ENCODE assay signal across 8 mouse cellular contexts in the genomic region with DNA sequence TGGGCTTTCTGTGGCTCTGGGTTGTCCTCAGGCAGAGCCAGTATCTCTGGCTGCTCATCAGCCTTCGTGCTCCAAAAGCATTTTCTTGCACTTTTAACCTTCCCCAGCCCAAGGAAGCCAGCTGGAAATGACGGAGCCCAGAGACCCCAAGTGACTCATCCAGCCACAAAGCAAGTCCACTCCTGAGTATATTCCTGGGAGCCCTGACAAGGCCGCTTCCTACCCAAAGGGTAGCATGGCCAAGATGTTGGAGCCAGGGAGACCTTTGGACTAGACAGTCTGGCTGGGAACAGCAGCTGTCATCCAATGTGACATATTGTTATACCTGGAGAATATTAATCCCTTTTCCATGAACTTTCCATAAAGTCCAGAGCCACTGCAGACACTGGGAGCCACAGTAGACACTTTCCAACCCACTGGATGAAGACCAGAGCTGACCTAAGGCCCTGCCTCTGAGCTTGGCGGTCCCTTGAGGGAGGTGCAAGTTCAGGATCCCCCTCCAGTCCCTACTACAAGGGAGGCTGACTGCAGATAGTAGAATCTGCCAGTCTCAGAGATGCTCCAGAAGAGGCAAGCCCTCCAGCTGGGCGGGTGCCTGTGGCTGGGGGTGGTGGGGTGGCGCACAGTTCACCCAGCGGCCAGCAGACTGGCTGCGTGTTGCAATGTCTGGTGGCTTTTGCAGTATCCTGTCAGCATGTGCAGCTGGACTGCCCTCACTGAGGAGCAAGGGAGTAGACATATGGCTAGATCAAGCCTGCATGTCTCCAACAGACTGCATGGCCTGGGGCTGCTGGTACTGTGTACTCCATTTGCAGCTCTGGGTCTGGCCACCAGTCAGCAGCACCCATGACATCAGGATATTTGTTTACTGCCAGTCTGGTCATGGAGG. TPM values are rescaled to one million over a fixed set of nuclear protein-coding genes. Genes with fewer than 3 reads are reported as not detected.
A peak's percentile ranks its signal among the peaks of the same experiment; 100 is the strongest.
DNase-seq lines count a peak whose midpoint lies in the region; ATAC-seq lines count a peak whose summit lies in the region.

No protein-coding gene starts in this region.

- 91% methylated on average over 8 of the region's 8 CpGs for WGBS in midbrain, embryonic 13.5 days
- 88% methylated on average over 8 of the region's 8 CpGs for WGBS in midbrain, embryonic 10.5 days
- WGBS in embryonic facial prominence, embryonic 13.5 days, result 73% methylated on average over 8 of the region's 8 CpGs
- 88% methylated on average over 8 of the region's 8 CpGs for WGBS in hindbrain, embryonic 11.5 days
- WGBS in liver, embryonic 11.5 days, result 48% methylated on average over 8 of the region's 8 CpGs
- 81% methylated on average over 8 of the region's 8 CpGs for WGBS in neural tube, embryonic 15.5 days

- peak; percentile 34; the same call in 1 of the 2 replicates for ATAC-seq in midbrain, embryonic 13.5 days
- peak; percentile 34; the same call in 1 of the 2 replicates for ATAC-seq in embryonic facial prominence, embryonic 13.5 days (ENCODE audit: insufficient number of reproducible peaks, insufficient read depth, low FRiP score, low TSS enrichment, low read depth)
- peak; percentile 52 for ATAC-seq in hindbrain, embryonic 11.5 days (ENCODE audit: low FRiP score)
- peak; percentile 54 for ATAC-seq in liver, embryonic 11.5 days (replicated peaks; ENCODE audit: low FRiP score)
- ATAC-seq in neural tube, embryonic 15.5 days (ENCODE audit: low FRiP score), result peak; percentile 32; the same call in 1 of the 2 replicates

- no peak overlapping the region for H3K9ac ChIP-seq in midbrain, embryonic 13.5 days (replicated peaks)
- no peak overlapping the region for H3K9ac ChIP-seq in embryonic facial prominence, embryonic 13.5 days
- H3K9ac ChIP-seq in hindbrain, embryonic 11.5 days (ENCODE audit: low read depth, low read length), result no peak overlapping the region
- no peak overlapping the region for H3K9ac ChIP-seq in liver, embryonic 11.5 days (ENCODE audit: low read depth, low read length)
- H3K9ac ChIP-seq in neural tube, embryonic 15.5 days (replicated peaks), result no peak overlapping the region

- no peaks in the 10 kb centered on the region for H3K36me3 ChIP-seq in midbrain, embryonic 13.5 days
- H3K36me3 ChIP-seq in midbrain, embryonic 10.5 days, result no peaks in the 10 kb centered on the region
- H3K36me3 ChIP-seq in embryonic facial prominence, embryonic 13.5 days, result 0 out of 2 replicates have a peak, but pooled peaks cover 3% of the 10 kb centered on the region
- H3K36me3 ChIP-seq in hindbrain, embryonic 11.5 days (ENCODE audit: control insufficient read depth, insufficient read depth, low read length), result no peaks in the 10 kb centered on the region
- no peaks in the 10 kb centered on the region for H3K36me3 ChIP-seq in liver, embryonic 11.5 days (ENCODE audit: control insufficient read depth, insufficient read depth, low read length)
- H3K36me3 ChIP-seq in neural tube, embryonic 15.5 days, result peaks cover 2% of the 10 kb centered on the region; the same call in 1 of the 2 replicates

- no peak overlapping the region for H3K4me3 ChIP-seq in midbrain, embryonic 13.5 days (replicated peaks)
- no peak overlapping the region for H3K4me3 ChIP-seq in midbrain, embryonic 10.5 days
- no peak overlapping the region for H3K4me3 ChIP-seq in embryonic facial prominence, embryonic 13.5 days
- no peak overlapping the region for H3K4me3 ChIP-seq in hindbrain, embryonic 11.5 days (ENCODE audit: low read depth, low read length)
- no peak overlapping the region for H3K4me3 ChIP-seq in liver, embryonic 11.5 days (ENCODE audit: low read depth, low read length)
- no peak overlapping the region for H3K4me3 ChIP-seq in neural tube, embryonic 15.5 days (replicated peaks)

- no peak overlapping the region for H3K27ac ChIP-seq in midbrain, embryonic 13.5 days
- no peak overlapping the region for H3K27ac ChIP-seq in midbrain, embryonic 10.5 days (replicated peaks)
- no peak overlapping the region for H3K27ac ChIP-seq in embryonic facial prominence, embryonic 13.5 days
- H3K27ac ChIP-seq in hindbrain, embryonic 11.5 days (ENCODE audit: low read depth, low read length), result no peak overlapping the region
- peak overlapping the region; percentile 6; the same call in 1 of the 2 replicates for H3K27ac ChIP-seq in liver, embryonic 11.5 days (ENCODE audit: low read depth, low read length)
- H3K27ac ChIP-seq in neural tube, embryonic 15.5 days (replicated peaks), result no peak overlapping the region

- H3K9me3 ChIP-seq in midbrain, embryonic 13.5 days, result no peaks in the 10 kb centered on the region
- H3K9me3 ChIP-seq in midbrain, embryonic 10.5 days (replicated peaks), result no peaks in the 10 kb centered on the region
- no peaks in the 10 kb centered on the region for H3K9me3 ChIP-seq in embryonic facial prominence, embryonic 13.5 days
- no peaks in the 10 kb centered on the region for H3K9me3 ChIP-seq in hindbrain, embryonic 11.5 days (ENCODE audit: control insufficient read depth, low read length)
- H3K9me3 ChIP-seq in liver, embryonic 11.5 days (ENCODE audit: control insufficient read depth, low read length), result no peaks in the 10 kb centered on the region
- no peaks in the 10 kb centered on the region for H3K9me3 ChIP-seq in neural tube, embryonic 15.5 days (replicated peaks)

- DNase-seq in midbrain, embryonic 10.5 days (ENCODE audit: low spot score), result no peak
- no peak for DNase-seq in hindbrain, embryonic 11.5 days (ENCODE audit: low spot score)
- DNase-seq in liver, embryonic 11.5 days (ENCODE audit: low spot score), result peak; percentile 56
- DNase-seq in cerebellum, postnatal 36 days, result no peak
- DNase-seq in left cerebral cortex, postnatal 36 days (ENCODE audit: low spot score in 2 of 2), result no peak

- H3K4me2 ChIP-seq in midbrain, embryonic 13.5 days (replicated peaks), result no peak overlapping the region
- H3K4me2 ChIP-seq in embryonic facial prominence, embryonic 13.5 days, result no peak overlapping the region
- no peak overlapping the region for H3K4me2 ChIP-seq in hindbrain, embryonic 11.5 days (replicated peaks; ENCODE audit: low read depth, low read length)
- no peak overlapping the region for H3K4me2 ChIP-seq in liver, embryonic 11.5 days
- no peak overlapping the region for H3K4me2 ChIP-seq in neural tube, embryonic 15.5 days

- no peaks in the 10 kb centered on the region for H3K27me3 ChIP-seq in midbrain, embryonic 13.5 days
- no peaks in the 10 kb centered on the region for H3K27me3 ChIP-seq in midbrain, embryonic 10.5 days (ENCODE audit: low read depth, poor library complexity, severe bottlenecking)
- H3K27me3 ChIP-seq in embryonic facial prominence, embryonic 13.5 days, result no peaks in the 10 kb centered on the region
- H3K27me3 ChIP-seq in hindbrain, embryonic 11.5 days (ENCODE audit: control insufficient read depth, insufficient read depth, low read length), result no peaks in the 10 kb centered on the region
- H3K27me3 ChIP-seq in liver, embryonic 11.5 days (replicated peaks; ENCODE audit: control insufficient read depth, insufficient read depth, low read length), result no peaks in the 10 kb centered on the region
- no peaks in the 10 kb centered on the region for H3K27me3 ChIP-seq in neural tube, embryonic 15.5 days (replicated peaks)

- no peaks in the 10 kb centered on the region for H3K4me1 ChIP-seq in midbrain, embryonic 13.5 days (replicated peaks)
- H3K4me1 ChIP-seq in midbrain, embryonic 10.5 days, result no peaks in the 10 kb centered on the region; the same call in 1 of the 2 replicates
- H3K4me1 ChIP-seq in embryonic facial prominence, embryonic 13.5 days, result peaks cover 11% of the 10 kb centered on the region
- H3K4me1 ChIP-seq in hindbrain, embryonic 11.5 days (replicated peaks; ENCODE audit: control insufficient read depth, insufficient read depth, low read length), result no peaks in the 10 kb centered on the region
- H3K4me1 ChIP-seq in liver, embryonic 11.5 days (replicated peaks; ENCODE audit: control insufficient read depth, insufficient read depth, low read length), result peaks cover 56% of the 10 kb centered on the region
- H3K4me1 ChIP-seq in neural tube, embryonic 15.5 days, result peaks cover 5% of the 10 kb centered on the region; the same call in 1 of the 2 replicates

- intact Hi-C loops in left cerebral cortex, postnatal 36 days (cut with DNase I), result no loop called here

RNA-seq across cellular contexts. Expression of a gene that starts 13.6 kb away (rescaled TPM):
- 21.3 and 23.9 TPM in 2 replicates for polyA plus RNA-seq in midbrain, embryonic 13.5 days (2015; fragmentation: Nextera tagmentation; extraction: Ambion mirVana)
- 7.0 and 8.6 TPM in 2 replicates for polyA plus RNA-seq in midbrain, embryonic 10.5 days (2016; fragmentation: Nextera tagmentation; extraction: Ambion mirVana)
- polyA plus RNA-seq in embryonic facial prominence, embryonic 13.5 days (2015; fragmentation: Nextera tagmentation; extraction: Ambion mirVana), result 57.2 and 62.2 TPM in 2 replicates
- polyA plus RNA-seq in hindbrain, embryonic 11.5 days (2014; fragmentation: Nextera tagmentation; extraction: Ambion mirVana), result 21.5 and 36.4 TPM in 2 replicates
- polyA plus RNA-seq in liver, embryonic 11.5 days (2014; fragmentation: Nextera tagmentation; extraction: Ambion mirVana), result 42.9 and 45.3 TPM in 2 replicates
- 31.0 and 41.3 TPM in 2 replicates for polyA plus RNA-seq in neural tube, embryonic 15.5 days (2015; fragmentation: Nextera tagmentation; extraction: Ambion mirVana)
- 10 to 100 TPM; 24.8 to 27.9 TPM for total RNA-seq in left cerebral cortex, postnatal 36 days (2021)
